Mouse (Mus musculus): ENCODE measurements around the gene Ston2.
"Not testable (repeated sequence)": the region's sequence is repeated elsewhere in the genome, so short reads cannot be mapped to it uniquely, and the experiment has no call there.

The Ston2 gene

DNA sequence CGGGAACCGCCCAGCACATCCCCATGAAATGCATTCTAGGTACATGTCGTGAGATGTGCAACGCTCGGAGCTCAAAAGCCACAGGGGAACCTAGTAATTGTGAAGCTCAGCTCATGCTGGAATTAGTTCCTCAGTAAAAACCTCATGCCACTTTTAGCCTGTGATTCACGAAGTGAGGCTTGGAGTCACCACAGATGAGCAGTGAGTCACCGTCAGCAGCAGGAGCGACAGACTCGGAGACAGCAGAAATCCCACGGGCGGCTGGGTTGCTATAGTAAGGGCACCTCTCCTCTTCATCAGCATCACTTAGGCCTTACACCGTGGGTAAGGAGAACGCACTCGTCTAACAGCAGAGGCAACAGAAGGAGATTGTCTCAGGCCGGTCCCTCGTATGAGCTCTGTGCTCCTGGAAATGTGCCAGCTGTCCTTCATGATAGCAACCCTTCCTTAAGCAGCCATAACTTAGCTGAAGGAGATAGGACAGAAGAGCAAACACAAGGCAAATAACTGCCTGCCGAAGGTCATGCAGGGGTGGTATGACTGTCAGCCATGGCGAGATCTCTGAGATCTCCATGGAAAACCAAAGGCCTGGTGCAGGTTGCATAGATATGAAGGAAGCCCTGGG lies 39.8 kb downstream of the Ston2 start:
- DNase-seq = no peak

GRCm38 (mm10) chr12:91746839-91747238 lies 41.3 kb downstream of the Ston2 start:
- not testable (repeated sequence) for DNase-seq

- DNase-seq = peak; percentile 31
Measured at GRCm38 (mm10) chr12:91745758-91746290, 42.4 kb downstream of the Ston2 start.

DNA sequence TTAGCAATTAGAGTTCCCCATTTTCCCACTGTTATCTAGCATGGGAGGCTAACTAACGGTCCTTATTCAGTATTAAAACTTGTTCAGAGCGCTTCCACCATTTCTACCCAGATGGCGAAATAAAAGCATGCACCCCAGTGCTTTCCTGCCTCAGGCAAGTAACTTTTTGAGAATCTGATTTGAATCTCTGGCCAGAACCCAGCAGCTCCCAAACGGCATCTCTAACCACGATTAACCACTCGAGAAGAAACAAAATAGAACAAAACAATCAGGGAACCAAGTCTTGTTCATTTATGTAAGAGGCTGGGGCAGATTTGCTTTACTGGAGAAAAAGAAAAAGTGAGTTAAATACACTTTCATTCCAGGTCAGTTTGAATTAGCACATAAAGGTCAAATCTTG lies 44.1 kb downstream of the Ston2 start:
- DNase-seq = no peak

GRCm38 (mm10) chr12:91742916-91743315 lies 45.3 kb downstream of the Ston2 start:
- no peak for DNase-seq

DNA sequence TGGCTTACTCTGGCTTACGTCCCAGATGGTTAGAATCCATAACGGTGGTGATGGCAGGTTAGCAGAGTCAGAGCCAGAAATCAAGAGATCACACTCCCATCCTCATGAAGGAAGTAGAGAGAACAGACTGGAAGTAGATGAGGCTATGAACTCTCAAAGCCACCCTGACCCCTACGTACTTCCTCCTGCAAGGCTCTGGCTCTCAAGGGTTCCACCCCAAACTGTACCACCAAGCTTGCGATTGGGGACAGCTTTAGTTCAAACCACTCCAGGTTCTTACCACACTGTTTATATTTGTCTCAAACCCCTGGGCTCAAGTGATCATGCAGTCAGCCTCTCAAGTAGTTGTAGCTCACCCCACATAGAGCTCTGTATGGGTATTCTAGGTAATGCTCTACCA lies 49.8 kb downstream of the Ston2 start:
- DNase-seq = no peak

DNA sequence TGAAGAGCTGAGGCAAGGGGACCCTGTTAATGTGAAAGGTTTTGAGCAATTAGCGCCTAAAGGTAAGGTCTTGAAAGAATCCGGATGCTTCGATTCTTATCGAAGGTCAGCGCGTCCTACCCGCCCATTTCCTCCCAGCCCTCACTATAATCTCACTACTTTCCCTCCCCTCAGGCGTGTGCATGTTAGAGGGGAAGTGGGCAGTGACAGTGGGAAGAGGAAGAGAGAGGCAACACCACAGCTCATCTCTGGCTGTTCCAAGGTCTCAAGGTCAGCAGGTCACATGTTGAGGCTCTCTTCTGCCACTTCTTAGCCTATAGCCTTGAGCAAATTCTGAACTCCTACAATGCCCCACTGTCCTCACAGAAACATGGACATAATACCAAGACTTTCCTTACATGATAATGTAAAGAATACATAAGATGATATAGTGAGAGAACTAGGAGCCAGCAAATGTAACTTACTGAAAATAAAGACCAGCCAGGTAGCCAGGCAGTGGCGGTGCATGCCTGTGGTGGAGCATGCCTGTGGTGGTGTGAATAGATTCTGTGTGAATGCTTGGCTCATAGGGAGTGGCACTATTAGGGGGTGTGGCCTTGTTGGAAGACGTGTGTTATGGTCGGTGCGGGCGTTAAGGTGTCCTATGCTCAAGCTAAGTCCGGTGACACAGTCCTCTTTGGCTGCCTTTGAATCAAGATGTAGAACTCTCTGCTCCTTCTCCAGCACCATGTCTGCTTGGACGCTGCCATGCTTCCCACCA lies 51.8 kb downstream of the Ston2 start:
- DNase-seq = no peak

GRCm38 (mm10) chr12:91734246-91735027 lies 53.8 kb downstream of the Ston2 start:
- DNase-seq = peak; percentile 52

DNA sequence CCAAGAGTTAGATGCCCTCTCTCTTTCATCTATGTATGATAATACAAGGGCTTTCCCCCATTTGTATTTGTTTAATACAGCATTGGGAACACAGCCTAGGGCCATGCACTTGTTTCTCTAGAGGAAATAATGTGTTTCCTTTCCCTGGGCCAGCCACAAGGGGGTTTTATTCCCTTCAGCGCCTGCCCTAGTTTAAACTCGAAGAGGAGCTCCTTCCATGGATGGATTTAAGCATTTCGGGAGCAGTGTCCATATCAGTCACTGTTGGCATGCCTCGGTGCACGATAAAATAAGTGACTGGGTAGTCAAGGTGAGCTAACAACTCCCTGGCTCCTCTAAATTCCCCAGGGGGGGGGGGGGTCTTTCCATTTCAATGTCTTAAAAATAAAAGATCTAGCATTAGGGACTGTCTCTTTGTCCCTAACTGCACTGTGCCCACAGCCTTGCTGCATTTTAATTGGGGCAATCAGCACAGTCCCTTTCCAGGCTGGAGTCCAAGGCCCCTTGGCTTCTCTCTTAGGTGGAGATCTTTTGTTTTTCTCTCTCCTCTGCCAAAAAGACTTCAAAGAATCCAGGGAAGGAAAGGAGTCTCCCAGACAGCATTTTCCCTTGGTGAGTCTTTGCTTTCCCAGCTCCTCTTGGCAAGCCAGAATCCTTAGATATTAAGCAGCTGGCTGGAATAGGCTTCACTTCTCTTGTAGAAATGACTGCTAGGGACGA lies 55.3 kb downstream of the Ston2 start:
- DNase-seq = no peak

DNA sequence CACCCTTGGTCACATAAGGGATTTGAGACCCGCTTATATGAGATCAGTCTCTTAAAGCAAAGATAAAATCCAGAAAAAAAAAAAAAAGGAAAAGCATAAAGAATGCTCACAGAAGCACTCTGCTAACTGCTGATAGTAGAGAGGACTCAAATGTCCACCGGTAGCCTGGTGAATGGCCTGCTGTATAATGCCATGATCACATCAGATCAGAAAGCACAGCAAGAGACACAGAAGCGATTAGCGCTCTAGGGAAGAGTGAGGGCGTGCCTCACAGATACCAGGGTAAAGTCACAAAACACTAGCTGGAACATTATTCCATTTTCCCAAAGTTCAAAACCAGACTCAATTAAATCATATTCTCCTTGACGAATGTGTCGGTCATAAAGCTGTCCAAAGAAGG lies 62.0 kb downstream of the Ston2 start:
- DNase-seq = no peak

GRCm38 (mm10) chr12:91723912-91724311 lies 64.3 kb downstream of the Ston2 start:
- no peak for DNase-seq

DNA sequence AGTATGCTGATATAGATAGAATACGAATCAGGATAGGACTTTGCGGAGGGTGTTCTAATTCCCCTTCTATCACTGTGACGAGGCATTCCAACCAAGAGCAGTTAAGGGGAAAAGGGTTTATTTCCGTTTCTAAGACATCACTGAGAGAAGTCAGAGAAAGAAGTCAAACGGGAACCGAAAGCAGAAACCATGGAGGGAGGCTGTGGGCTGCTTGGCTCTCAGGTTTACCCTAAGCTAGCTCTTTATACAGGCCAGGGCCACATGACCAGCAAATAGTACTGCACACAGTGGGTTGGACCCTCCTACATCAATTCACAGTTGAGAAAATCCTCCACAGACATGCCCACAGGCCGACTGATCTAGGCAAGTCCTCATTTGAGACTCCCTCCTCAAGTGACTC lies 69.1 kb downstream of the Ston2 start:
- DNase-seq = no peak

DNA sequence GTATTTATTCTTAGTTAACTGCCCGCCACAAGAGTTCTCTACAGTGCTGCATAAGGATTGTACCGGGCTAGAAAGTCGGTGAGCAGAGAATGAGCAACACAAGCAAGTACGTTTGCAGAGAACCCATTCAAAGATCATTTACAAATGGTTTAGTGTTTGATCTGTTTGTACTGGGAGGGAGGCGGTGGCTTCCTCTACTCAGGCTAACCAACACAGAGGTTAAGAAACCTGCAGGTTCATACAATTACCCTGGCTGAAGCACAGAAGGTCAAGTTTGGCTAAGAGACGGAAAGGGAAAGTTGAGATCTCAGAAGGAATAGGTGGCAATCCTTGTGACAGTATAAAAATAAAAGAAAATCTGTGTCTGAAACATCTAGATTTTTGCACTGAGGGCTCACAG lies 72.5 kb downstream of the Ston2 start:
- DNase-seq = no peak

DNA sequence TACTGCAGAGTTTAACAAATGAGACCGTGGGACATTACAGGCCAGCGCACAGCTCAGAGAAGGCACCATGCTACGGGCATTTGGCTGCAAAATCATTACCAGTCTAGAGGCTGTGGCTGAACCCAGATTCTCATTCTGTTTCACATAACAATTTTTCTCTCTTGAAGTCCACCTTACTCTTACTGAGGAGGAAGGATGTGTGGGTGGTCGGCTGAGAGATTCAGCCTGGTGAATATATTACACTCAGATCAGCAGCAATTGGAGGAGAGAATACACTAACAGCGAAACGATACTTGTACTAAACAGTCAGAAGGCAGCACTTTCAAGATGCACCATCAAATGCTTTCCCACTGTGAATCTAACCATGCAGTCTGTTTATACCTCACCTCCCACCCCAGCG lies 74.8 kb downstream of the Ston2 start:
- no peak for DNase-seq

DNA sequence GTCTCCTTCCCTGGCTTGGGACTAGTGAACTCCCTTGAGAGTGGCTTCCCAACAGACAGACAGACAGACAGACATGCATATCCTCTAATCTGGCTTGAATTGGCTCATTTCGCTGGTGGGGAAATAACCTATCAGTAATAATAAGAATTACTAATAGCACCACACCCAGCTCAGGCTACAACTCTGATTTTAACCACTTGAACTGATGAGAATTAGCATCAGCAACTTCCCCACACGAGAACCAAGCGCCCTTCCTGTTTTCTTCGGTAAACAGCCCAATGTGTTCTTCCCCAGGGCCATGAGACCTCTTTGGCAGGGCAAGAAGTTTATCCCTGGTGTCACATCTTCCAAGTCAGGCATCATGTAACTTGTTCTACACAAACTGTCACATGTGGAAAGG lies 76.5 kb downstream of the Ston2 start:
- no peak for DNase-seq

GRCm38 (mm10) chr12:91710876-91711275 lies 77.3 kb downstream of the Ston2 start:
- DNase-seq = no peak

GRCm38 (mm10) chr12:91709634-91710033 lies 78.6 kb downstream of the Ston2 start:
- no peak for DNase-seq

- no peak for DNase-seq
Measured at GRCm38 (mm10) chr12:91709232-91709631, 79.0 kb downstream of the Ston2 start.

- no peak for DNase-seq
Measured at GRCm38 (mm10) chr12:91707807-91708206, 80.4 kb downstream of the Ston2 start.

GRCm38 (mm10) chr12:91703533-91703932 lies 84.7 kb downstream of the Ston2 start:
- no peak for DNase-seq

DNA sequence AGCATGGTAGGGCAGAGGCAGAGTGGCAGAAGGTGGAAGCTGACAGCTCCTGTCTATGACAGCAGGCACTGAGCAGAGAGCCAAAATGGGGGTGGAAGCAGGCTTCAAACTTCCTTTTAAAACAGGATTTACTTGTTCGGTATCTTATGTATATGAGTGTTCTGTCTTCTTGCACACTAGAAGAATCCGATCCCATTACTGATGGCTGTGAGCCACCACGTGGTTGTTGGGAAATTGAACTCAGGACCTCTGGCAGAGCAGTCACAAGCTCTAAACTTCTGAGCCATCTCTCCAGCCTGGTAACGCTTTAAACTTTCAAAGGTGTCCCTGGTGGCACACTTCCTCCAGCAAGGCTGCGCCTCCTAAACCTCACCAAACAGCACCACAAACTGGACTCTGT lies 85.4 kb downstream of the Ston2 start:
- no peak for DNase-seq

DNA sequence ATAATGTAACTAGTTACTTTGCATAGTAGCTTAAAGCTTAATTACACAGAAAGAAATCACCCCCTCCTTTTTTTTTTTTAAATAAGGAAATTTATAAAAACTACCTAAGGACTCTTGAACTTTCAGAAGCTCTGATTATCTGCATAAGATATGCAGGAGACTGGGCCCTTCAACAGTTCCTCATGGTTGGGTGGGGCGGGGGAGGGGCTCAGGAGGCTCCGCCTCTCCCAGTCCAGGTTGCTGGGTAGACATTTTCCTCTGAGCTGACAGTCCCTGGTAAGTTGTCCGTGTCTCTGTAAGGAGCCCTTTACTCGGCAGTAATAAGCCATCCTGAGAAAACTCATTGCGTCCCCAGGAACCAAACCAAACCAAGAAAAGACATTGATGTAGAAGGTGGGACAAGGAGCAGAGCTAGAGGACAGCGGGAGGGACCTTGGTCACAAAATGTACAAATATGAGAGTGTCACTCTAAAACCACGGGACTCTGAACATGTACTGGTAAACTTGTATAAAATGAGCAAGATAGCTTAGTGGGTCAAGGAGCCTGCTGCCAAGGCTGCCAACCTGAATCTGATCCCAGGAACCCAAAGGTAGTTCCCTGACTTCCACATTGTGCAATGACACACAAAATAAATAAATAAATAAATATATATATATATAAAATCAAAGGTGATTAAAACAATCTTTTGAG lies 88.6 kb downstream of the Ston2 start:
- DNase-seq = no peak

Data from thymus, postnatal 25 days (tissue).